Comparison of ENCODE assay signal across 18 mouse cellular contexts in the genomic region with DNA sequence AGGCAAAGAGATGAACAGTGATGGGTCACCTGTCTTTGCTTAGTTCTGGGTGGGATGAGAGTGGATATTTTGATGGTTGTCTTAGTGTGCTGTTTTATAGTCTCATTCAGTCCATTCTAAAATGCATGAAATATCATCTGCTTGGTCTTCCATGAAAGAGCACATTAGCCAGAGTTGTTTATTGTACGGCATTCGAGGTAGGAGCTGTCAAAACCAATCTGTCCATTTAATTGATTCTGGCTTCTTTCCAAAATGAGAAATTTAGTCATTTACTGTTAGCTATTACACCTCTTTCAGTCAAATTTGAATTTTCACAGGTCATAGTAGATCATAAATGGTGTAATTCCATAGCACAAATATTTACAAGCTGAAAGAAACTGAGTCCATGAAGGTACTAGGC.
"Had no signal": no experiment of that assay in that cellular context is flagged by ENCODE, and none has a peak within 500 bp of the region (broad histone marks: within the 10 kb centered on the region; RNA-seq: fewer than 3 reads in every experiment).

No protein-coding gene starts in this region.

- H3K4me1 ChIP-seq: liver, embryonic 13.5 days; midbrain, embryonic 15.5 days; neural tube, embryonic 13.5 days had no signal

- H3K4me2 ChIP-seq: liver, embryonic 13.5 days; midbrain, embryonic 11.5 days; midbrain, embryonic 15.5 days; neural tube, embryonic 13.5 days had no signal

- H3K9ac ChIP-seq: liver, embryonic 13.5 days; midbrain, embryonic 15.5 days; neural tube, embryonic 13.5 days had no signal

- H3K27ac ChIP-seq: liver, embryonic 13.5 days; midbrain, embryonic 15.5 days; neural tube, embryonic 13.5 days; stomach, postnatal 0 days had no signal

- H3K27me3 ChIP-seq: liver, embryonic 13.5 days; midbrain, embryonic 15.5 days; neural tube, embryonic 13.5 days had no signal

- H3K4me3 ChIP-seq: liver, embryonic 13.5 days; midbrain, embryonic 15.5 days; myocyte; neural tube, embryonic 13.5 days had no signal

- DNase-seq: kidney, adult 2 months; kidney, postnatal 14 days; kidney, postnatal 4 days; liver, embryonic 13.5 days; lung, adult 2 months; lung, postnatal 14 days; lung, postnatal 4 days; right cerebral cortex, adult 18-20 months; right cerebral cortex, postnatal 14 days; right cerebral cortex, postnatal 4 days; thymus, adult 2 months; thymus, postnatal 14 days; thymus, postnatal 4 days had no signal

- H3K9me3 ChIP-seq: liver, embryonic 13.5 days; midbrain, embryonic 15.5 days; neural tube, embryonic 13.5 days had no signal

- ATAC-seq: midbrain, embryonic 15.5 days had no signal

- H3K36me3 ChIP-seq: liver, embryonic 13.5 days; midbrain, embryonic 15.5 days; neural tube, embryonic 13.5 days had no signal
